Mouse (Mus musculus): ENCODE results near the gene Klf14.

GRCm38 (mm10) chr6:30978615-30979014, 19.7 kb upstream of the Klf14 start:
- TF ChIP-seq CTCF (IDR thresholded peaks at IDR 0.05; ENCODE audit: control insufficient read depth, insufficient read depth, low read length) (no peak), POLR2A (IDR thresholded peaks at IDR 0.05; ENCODE audit: borderline replicate concordance, control insufficient read depth, low read depth, low read length) (no peak)

Data from bone marrow, adult 2 months (tissue).